In genomic region chr8:126573079-126573694, GRCm38 (mm10) we compare ENCODE assay signal across 13 mouse cellular contexts.
"Had no signal": no experiment of that assay in that cellular context is flagged by ENCODE, and none has a peak within 500 bp of the region (broad histone marks: within the 10 kb centered on the region; RNA-seq: fewer than 3 reads in every experiment).

No protein-coding gene starts in this region.

- H3K9me3 ChIP-seq: limb, embryonic 13.5 days; liver, embryonic 12.5 days; megakaryocyte, embryonic 14.5 days; midbrain, embryonic 15.5 days; neural tube, embryonic 13.5 days had no signal

- H3K27me3 ChIP-seq: limb, embryonic 13.5 days; liver, embryonic 12.5 days; megakaryocyte, embryonic 14.5 days; midbrain, embryonic 15.5 days; neural tube, embryonic 13.5 days had no signal

- DNase-seq: layer of hippocampus, postnatal 36 days; left cerebral cortex, postnatal 4 days; lung, adult 18-20 months; right cerebral cortex, adult 18-20 months; right cerebral cortex, postnatal 25 days; thymus, postnatal 4 days had no signal

- ATAC-seq: liver, embryonic 12.5 days; midbrain, embryonic 15.5 days had no signal

- H3K4me2 ChIP-seq: limb, embryonic 13.5 days; liver, embryonic 12.5 days; midbrain, embryonic 11.5 days; midbrain, embryonic 15.5 days; neural tube, embryonic 13.5 days had no signal

- H3K4me3 ChIP-seq: limb, embryonic 13.5 days; liver, embryonic 12.5 days; megakaryocyte, embryonic 14.5 days; midbrain, embryonic 15.5 days; neural tube, embryonic 13.5 days had no signal

- H3K9ac ChIP-seq: limb, embryonic 13.5 days; liver, embryonic 12.5 days; midbrain, embryonic 15.5 days; neural tube, embryonic 13.5 days had no signal

- H3K27ac ChIP-seq: limb, embryonic 13.5 days; liver, embryonic 12.5 days; midbrain, embryonic 15.5 days; neural tube, embryonic 13.5 days; stomach, postnatal 0 days had no signal

- H3K36me3 ChIP-seq: limb, embryonic 13.5 days; liver, embryonic 12.5 days; midbrain, embryonic 15.5 days; neural tube, embryonic 13.5 days had no signal
